Mouse (Mus musculus) cerebellum, postnatal 10 days (tissue): ENCODE data around the gene Dmrt2.
A peak's percentile ranks its signal among the peaks of the same experiment; 100 is the strongest.

ENCODE experiments used
- DNase-seq, 2 experiments: peaks; one replicate each; pipeline ENCODE4 v3.0.0; 2021; ENCODE audit warnings: mixed read lengths in 2 of 2

Gene Dmrt2

DNA sequence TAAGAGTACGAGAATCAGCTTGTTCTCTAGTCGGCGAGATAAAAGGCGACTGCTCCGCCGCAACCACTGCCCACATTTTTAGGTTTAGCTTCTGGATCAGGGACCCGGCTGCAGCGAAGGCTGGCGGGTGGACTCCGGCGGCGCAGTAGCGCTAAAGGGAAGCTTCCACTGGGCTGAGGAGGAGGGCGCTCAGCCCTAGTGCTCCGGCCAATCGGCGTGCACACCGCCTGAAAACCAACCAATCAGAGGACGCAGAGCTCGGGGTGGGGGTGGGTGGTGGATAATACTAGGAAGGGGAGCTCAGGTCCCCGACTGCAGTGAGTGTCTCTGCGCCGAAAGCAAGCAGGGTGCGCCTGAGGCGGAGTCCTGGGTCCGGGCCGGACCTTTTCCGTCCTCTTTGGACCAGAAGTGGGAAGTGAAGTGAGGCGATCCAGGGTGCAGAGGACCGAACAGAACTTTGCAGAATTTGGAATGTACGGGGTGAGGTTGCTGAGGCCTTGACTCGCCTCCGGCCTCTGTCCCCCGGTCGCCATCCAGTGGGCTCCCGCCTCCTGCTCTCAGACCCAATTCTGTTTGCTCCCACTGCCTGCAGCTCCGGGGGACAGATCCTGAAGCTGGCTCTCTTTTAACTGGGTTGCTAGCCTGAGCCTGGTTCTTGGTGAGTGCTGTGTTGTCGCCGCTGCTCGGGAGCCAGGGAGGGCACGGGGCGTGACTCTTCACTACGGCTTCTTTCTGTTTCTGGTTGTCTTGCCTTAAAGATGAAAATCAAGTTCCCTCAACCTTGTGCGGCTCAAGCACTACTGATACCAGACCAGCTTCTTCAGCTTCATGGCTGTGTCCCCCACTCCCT is at the start of gene Dmrt2:
TSS of gene Dmrt2 (plus strand) at position 311 of the 850 bp plus-strand sequence.
- peak; percentile 82 to 85 for DNase-seq

DNA sequence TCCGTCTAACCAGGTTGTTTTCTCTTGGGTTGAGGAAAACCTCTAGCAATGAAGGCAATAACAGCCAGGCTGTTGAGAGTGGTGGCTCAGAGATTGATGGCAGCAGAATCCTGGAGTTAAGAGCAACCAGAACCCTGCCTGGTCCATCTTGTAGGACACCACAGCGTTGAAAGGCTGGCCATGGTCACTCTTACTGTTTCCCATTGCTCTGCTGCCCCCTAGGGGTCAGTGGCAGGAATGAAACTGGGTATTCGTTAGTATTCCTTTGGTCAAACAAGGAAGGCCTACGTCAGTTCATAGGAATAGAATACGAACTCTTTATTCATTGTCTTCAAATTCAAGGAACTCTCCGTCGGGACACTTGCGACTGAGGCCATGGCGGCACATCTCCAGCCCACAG is 43.7 kb upstream of the Dmrt2 start:
- peak; percentile 87 to 88 for DNase-seq

DNA sequence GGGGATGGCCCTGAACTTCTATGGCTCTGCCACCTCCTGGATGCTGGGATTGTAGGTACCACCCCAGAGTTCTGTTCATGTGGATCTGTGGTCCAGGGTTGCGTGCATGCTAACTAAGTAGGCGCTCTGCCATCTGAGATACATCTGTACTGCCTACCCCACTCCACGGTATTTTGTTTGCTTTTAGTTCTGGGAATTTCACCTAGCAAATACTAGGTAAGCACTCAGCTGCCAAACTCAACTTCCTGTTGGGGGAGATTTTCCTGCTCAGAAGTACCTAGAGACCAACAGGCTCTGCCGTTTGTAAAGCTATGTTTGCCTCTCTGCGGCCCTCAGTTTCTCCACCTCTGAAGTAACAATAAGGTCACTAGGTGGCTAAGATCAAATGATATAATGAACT is 37.1 kb upstream of the Dmrt2 start:
- DNase-seq = no peak

DNA sequence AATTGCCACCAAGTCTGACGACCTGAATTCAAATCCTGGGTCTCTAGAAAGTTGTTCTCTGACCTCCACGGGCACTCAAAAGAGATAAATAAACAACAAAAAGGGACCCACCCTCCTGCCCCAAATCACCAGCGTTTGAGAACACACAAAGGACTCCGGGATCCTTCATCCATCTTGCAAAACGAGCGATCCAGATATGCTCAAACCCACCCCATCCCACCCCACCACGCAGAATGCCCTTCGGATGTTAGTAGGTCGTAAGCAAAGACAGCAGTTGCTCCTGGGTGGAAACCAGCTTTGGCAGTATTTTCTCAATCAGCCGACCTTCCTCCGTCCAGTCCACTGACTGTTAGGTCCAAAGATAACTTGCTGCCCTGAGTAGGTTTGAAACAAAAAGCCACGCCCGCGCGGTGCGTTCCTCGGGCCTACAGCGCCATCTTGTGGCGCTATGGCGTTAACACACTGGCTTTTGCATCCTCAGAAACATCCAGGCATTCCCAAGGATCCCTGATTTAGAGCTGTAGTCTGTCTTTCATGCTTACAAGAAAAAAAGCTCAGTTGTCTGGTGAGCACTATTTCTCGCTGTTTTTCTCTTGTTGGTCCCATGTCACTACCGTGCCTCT is 36.5 kb upstream of the Dmrt2 start:
- DNase-seq = peak; percentile 80 to 81

GRCm38 (mm10) chr19:25638766-25639361 is 33.3 kb upstream of the Dmrt2 start:
- DNase-seq = no peak

DNA sequence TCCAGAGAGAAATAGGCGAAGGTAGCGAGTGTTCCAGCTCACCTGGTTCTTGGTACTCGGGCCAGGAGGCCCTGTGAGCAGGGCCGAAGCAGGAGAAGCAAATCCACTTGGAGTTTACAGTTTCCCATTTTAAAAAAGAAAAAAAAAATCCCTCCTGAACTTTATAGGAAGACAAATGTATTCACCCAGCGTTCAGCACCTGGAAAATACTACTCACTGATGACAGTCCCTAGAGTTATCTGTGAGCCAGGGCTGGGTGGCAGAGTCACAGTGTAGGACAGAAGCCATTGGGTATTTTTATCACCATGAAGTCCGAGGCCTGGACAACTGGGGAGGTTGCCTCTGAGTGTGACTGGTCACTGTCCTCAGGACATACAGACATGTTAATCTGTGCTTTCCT is 30.4 kb upstream of the Dmrt2 start:
- DNase-seq = no peak

GRCm38 (mm10) chr19:25647136-25647535 is 25.1 kb upstream of the Dmrt2 start:
- no peak for DNase-seq

GRCm38 (mm10) chr19:25648701-25649100 is 23.5 kb upstream of the Dmrt2 start:
- DNase-seq = no peak

DNA sequence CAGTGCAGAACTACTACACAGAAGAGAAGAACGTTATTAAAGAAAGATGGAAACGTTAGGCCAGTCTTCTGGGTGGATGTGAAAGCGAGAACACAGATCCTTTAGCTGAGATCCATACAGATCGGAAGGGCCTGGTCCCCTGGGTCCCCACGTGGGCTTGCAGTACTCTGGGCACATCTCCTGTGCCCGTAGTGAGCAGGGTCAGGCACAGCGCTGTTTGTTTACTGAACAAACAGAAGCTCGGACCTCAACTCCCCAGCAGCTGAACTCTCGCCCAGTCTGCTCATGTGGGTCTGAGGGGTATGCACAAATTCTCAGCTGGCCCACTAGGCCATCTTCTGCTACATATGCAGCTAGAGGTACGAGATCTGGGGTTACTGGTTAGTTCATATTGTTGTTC is 21.7 kb upstream of the Dmrt2 start:
- no peak for DNase-seq

DNA sequence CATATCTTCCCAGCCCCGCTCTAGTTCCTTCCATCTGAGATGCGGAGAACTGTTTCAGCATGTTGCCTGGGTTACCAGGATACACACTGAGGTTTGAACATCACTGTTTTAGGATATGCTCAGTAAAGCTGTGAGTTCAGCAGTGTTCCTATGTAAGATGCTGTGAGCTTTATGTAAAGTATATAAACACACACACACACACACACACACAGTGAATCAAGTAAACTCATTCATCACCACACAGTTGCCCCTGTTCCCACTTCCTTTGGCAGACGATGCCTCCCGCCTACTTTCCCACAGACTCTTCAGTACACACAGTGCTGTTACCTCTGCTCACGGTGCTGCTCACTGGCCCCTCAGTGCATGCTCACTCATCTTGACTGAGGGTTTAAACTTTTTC is 19.7 kb upstream of the Dmrt2 start:
- no peak for DNase-seq

DNA sequence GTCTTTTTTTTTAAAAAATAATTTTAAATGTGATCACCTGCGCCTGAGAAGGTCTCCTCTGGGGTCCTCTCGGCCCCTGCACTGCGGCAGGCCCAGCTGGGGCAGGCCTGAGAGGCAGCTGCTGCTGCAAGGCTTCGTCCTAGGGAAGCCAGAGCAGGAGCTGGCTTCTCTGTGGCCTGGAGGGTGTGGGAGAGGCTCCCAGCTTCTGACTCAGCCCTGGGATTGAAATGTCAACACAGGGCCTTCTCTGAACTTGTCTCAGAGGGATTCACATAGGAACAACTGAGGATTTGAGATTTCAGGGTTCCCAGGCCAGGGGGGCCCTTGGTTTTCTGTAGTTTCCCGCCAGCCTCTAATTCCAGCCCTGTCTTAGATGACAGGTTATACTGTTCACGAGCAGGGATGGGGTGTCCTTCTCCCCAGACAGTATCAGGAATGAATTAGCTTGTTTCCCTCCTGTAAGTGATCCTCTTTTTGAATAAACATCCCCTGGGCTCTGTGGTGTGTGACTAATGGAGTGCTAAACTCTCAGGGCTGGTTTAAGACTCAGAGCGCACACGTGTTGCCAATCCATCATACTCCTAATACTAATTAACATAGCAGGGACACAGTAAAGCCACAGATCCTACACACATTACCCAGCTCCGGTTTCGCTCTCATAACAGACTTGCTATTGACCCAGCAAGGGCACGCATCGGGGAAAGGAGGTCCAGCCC is 18.0 kb upstream of the Dmrt2 start:
- DNase-seq = no peak

DNA sequence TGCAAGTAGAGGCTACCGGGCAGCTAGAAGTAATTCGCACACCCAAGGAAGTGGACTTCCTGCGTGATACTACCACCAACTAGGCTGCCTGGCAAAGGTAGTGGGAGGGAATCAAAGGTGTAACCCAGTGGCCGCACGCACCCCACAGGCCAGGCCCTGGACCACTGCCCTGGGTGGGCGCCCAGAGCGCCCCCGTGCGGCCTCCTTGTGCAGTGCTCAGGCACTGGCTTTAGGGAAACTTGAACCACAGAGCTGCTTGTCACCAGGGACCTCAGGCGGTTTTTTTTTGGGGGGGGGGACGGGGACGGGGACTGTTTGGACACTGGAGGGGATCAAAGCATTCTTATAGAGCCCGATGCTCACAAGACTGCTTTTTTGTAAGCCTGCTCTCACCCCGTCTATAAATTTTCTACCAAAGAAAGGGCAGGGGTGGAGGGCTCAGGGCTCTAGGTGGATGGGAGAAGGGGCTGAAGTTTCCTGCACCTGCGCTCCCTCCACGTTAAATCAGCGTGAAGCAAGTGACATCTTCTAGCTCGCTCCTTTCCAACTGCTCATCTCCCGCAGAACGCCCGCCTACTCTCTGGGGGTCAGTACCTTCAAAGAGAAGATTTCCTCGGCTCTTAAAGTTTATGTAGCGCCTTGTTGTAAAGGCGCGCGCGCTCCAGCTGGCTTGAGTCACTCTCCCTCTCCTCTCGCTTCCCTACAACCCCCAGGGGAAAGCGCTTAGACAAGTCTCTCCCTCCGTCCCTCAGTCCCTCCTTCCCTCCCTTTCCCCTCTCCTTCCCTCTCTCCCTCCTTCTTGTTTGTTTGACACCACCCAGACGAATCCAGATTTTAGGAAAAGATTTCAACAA is 6.5 kb upstream of the Dmrt2 start:
- DNase-seq = peak; percentile 26 to 35

DNA sequence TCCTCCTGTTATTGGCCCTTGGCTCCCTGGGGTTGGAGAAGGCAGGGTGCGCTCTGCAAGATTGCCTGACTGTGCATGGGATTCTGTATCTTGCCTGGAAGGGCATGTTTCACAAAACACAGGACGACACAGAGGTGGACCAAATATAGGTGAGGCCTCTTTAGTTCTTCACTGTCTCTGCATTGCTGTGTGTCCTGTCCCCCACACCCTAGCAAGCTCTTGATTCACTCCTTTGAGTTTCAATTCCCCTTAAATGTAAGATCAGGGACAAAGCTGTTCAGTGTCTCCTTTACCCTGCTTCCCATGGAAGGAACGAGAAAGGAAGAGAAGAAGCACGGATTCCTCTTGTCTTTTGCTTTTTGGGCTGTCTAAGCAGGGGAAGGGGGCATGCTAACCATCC is 4.4 kb upstream of the Dmrt2 start:
- no peak for DNase-seq

- DNase-seq = no peak
Measured at GRCm38 (mm10) chr19:25669593-25670248, 2.5 kb upstream of the Dmrt2 start.

DNA sequence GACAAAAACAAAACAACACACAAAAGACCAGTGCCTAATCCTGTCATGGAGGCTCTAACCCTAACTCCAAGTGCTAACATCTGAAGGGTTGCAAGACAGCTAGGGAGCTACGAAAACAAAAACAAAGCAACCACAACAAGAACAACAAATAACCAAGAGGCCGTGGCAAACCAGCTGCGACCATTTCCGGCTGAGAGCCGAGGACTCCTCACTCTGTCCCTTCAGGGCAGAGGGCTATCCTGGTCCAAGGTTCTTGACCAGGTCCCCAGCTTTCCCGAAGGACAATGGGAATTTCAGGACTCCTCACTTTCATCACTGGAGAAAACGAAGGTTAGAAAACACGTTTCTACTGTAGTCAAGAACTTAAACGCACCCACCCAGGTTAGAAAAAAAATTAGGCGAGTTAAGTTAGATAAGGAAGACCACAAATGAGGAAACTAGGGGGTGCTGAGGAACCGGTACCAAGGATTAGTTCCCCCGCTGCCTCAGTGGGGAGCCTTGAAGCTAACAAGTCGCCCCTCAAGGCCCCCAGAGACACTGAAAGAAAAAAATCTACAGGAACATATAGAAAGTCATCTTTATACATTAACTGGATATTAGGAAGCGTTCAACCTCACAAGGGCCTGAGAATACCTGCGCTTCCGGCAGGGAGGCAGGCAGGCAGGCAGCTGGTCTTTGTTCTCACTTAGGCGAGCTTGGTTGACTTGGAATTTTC is 1.5 kb upstream of the Dmrt2 start:
- DNase-seq = peak in 1 of 2 experiments; percentile 24

DNA sequence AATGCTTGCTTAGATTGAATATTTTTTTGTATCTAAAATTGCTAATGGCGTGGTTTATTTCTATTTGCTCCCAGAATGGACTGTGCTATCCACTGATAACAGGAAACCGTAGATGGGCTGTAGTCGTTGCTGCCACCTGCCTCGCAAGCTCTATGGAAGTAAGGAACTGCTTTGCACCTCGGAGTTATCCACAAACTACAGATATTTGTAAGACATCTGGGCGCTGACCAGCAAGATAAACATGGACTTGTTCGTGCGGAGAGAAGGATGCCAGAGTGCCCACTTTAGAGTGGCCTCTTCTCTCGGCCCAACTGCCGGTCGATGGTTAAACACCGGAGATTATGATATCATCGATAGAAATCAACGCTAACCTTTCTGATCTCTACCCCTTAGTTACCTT is 530 bp upstream of the Dmrt2 start:
- peak; percentile 20 to 44 for DNase-seq

DNA sequence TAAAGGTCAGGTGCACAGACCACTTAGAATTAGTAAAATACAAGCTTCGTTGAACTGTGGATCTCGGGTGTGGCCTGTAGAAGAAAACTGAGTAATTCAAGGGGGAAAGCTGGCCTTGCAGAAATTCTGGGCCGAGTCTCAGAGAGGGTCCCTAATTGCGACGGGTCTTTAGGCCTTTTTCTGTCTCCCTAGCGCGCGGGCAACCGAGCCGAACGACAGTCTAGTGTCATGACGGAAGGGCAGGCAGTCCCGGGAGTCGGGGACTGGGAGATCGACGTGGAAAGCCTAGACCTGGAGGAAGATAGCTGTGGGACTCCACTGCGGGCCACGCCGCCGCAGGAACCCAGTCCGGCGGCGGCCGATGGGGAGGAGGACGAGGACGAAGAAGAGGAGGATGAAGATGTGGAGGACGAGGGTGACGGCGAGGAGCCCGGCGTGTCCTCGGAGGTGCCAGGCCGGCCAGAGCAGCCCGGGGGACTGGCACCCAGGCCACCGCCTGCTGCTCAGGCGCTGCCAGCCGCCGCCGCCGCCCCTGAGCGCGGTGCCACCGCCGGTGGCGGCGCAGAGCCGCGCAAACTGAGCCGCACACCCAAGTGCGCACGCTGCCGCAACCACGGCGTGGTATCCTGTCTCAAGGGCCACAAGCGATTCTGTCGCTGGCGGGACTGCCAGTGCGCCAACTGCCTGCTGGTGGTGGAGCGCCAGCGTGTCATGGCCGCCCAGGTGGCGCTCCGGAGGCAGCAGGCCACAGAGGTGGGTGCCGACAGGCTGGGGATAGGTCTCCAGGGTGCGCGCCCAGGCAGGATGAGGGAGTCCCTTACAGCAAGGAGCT is 1.2 kb downstream of the Dmrt2 start:
- DNase-seq = peak; percentile 39 to 41

DNA sequence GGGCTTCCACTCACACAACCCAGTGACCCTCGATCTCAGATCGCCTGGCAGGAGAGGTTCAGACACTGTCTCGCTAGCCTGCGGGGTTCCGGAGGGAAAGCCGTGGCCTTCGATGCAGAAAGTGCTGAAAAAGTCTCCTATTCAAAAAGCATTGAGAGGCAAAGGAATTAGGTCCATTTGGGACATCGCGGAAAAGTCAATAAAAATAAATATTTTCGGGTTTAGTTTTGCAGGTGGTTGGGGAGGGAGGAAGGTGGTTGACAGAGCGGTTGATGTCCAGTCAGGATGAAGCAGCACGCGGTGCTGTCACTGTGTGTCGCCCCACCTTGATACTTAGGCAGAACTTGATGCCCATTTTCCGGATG is 1.8 kb downstream of the Dmrt2 start:
- no peak for DNase-seq

- DNase-seq = no peak
Measured at GRCm38 (mm10) chr19:25674744-25675143, 2.5 kb downstream of the Dmrt2 start.

- DNase-seq = no peak
Measured at GRCm38 (mm10) chr19:25675866-25676440, 3.7 kb downstream of the Dmrt2 start.
